Mouse (Mus musculus) central nervous system, embryonic 14 days (tissue): Measurements from ENCODE around the gene Haus7. TPM values are rescaled to one million over a fixed set of nuclear protein-coding genes. Genes with fewer than 3 reads are reported as not detected.

Source experiments
- polyA plus RNA-seq: library from polyadenylated mRNA; depleted of rRNA; stranded (reverse); fragments of >200 nt; gene quantifications from 2 replicates; pipeline ENCODE4 v1.2.3, GENCODE M21; 2012; rRNA removed

Gene Haus7
- 53.8 and 55.2 TPM in 2 replicates for polyA plus RNA-seq

DNA sequence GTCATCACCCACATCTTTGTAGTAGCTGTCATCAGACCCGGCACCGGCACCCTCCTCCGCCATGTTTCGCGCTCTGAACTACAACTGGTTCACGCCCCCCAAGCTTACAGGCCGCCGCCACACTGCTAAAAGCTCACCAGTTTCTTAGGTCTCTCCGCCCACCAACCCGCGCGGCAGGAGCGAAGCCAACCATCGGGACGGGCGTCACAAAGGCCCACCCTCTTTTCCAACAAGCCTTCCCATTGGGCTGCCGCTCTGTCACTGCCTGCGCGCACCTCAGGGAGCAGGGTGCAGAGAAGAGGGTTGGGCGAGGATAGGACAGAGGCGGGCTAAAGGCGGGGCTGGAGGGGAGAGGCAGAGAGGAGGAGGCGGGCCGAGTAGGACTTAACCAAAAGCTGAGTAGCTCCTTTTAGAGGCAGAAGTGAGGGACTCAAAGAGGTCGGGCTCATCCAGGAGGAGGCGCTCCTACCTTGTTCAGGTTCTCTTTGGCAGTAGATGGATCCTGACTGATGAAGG lies at the start of gene Haus7:
Gene Haus7 (minus strand): TSS at position 168 of the 516 bp plus-strand sequence.

DNA sequence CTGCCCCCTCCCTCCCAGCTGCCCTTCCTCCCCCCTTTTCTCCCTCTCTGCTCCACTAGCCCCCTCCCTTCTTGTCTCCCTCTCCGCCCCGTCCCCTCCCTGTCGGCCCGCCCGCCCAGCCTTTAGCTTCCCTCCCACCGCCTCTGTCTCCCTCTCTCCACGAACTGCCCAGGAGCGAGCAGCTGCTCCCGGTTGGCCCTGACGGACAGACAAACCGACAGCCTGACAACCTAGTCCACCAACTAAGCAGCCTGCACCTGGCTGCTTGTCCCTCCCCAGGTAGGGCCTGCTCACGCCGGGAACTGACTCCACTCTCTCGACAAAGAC lies 24.6 kb upstream of the Haus7 start, which contains the start of gene Bgn:
Gene Bgn (plus strand): TSS at position 119 of the 327 bp plus-strand sequence.

DNA sequence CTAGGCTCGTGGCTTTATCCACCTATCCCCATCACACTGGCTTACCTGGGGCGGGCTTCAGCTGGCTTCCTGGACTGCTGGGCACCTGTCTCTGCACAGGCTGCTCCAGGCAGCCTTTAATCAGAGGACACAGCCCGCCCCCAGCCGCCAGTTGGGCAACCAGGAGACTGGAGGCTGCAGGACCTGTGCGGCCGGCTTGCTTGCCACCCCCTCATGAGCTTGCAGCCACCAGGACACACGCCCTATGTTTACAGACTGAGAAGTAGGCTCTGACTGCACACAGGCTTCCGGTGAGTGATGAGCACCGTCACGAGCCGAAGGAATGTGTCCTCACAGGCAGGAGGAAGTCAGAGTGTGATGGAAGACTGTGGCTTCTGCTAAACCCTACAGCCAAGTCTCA lies 23.6 kb downstream of the Haus7 start, which contains the start of gene Trex2:
Gene Trex2 (minus strand): TSS at position 93 of the 400 bp plus-strand sequence.

DNA sequence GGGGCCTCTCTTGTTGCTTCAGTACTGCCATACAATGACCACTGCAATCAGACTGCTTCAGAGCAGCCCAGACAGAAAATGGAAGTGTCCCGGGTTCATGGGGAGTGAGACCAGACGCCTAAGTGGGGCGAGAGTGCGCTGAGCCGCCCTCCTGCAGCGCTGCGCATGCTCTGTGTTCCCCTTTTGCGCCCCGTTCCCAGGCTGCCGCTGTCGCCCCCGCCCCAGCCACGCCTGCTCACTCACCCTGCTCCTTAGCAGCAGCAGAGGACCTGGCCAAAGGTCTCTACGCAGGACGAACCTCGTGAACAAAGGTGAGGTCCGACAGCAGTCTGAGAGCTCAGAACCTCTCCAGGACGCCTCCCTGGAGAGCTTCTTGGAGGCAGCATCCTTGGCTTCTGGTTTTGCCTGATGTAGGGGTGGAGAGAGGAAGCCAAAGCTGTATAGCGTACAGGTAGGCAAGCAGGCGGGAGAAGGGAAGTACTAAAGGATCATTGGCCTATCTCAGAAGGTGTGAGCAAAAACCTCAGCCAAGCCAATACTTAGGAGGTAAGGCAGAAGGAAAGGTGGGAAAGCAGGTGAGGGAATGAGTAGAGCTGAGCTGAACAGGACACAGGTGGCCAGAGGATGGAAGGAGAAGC lies 47.8 kb downstream of the Haus7 start, which contains the start of gene Zfp92:
Gene Zfp92 (plus strand): TSS at position 217 of the 638 bp plus-strand sequence.

DNA sequence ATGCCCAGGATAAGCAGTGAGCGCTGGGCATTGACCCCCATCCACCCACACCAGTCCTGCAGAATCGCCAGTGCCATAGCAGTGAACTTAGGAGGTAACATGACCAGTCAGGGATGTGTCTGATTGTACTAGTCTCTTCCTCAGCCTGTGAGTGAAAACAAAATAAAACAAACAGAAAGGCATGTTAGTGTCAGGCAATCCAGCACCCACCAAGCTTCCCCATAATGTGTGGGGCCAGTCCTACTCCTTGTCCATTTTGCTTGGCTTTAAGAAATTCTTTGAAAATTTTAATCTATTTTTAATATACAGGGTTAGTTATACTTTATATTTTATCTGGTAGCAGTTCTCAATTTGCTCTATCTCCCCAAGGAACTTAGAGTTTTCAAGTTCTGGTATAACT lies 60.2 kb downstream of the Haus7 start, which contains the start of gene Gm18336:
Gene Gm18336 (minus strand): TSS at position 101 of the 400 bp plus-strand sequence.

Other genes starting within 250 kb of the Haus7 start
- 0.57 and 0.91 TPM in 2 replicates for gene Xlr4b, start 244.7 kb downstream of the Haus7 start, polyA plus RNA-seq
- gene F8a, start 230.8 kb downstream of the Haus7 start, polyA plus RNA-seq, result 13.4 and 14.4 TPM in 2 replicates
- gene Xlr4c, start 215.9 kb downstream of the Haus7 start, polyA plus RNA-seq, result 0.29 and 0.49 TPM in 2 replicates
- gene Xlr3c, start 193.7 kb downstream of the Haus7 start, polyA plus RNA-seq, result 0.14 and 0.16 TPM in 2 replicates
- gene Xlr5a, start 166.1 kb downstream of the Haus7 start, polyA plus RNA-seq, result 0.05 TPM in 1 of 2 replicates, not detected in the other
- gene Xlr5c, start 166.1 kb downstream of the Haus7 start, polyA plus RNA-seq, result not detected in 2 replicates
- gene Gm45015, start 122.2 kb downstream of the Haus7 start, polyA plus RNA-seq, result not detected in 2 replicates
- 22.3 and 25.1 TPM in 2 replicates for gene Zfp275, start 116.4 kb downstream of the Haus7 start, polyA plus RNA-seq
- gene Gm18336, start 60.3 kb downstream of the Haus7 start, polyA plus RNA-seq, result 0.28 and 0.38 TPM in 2 replicates
- 0.98 and 1.00 TPM in 2 replicates for gene Zfp92, start 47.9 kb downstream of the Haus7 start, polyA plus RNA-seq
- 0.11 and 0.12 TPM in 2 replicates for gene Trex2, start 23.7 kb downstream of the Haus7 start, polyA plus RNA-seq
- 61.3 and 123 TPM in 2 replicates for gene Bgn, start 24.6 kb upstream of the Haus7 start, polyA plus RNA-seq
- 8.5 and 8.7 TPM in 2 replicates for gene Atp2b3, start 44.0 kb upstream of the Haus7 start, polyA plus RNA-seq
- gene Dusp9, start 180.4 kb upstream of the Haus7 start, polyA plus RNA-seq, result 0.79 and 2.1 TPM in 2 replicates
- gene Pnck, start 201.1 kb upstream of the Haus7 start, polyA plus RNA-seq, result 128 and 130 TPM in 2 replicates
- gene Slc6a8, start 214.1 kb upstream of the Haus7 start, polyA plus RNA-seq, result 63.2 and 64.5 TPM in 2 replicates